Mouse (Mus musculus) urinary bladder, postnatal 10 days (tissue): ENCODE results near the gene Bet1l.

ENCODE experiments used
- DNase-seq: peaks from one replicate; pipeline ENCODE4 v3.0.0; 2022; ENCODE audit warnings: low spot score

The Bet1l gene

DNA sequence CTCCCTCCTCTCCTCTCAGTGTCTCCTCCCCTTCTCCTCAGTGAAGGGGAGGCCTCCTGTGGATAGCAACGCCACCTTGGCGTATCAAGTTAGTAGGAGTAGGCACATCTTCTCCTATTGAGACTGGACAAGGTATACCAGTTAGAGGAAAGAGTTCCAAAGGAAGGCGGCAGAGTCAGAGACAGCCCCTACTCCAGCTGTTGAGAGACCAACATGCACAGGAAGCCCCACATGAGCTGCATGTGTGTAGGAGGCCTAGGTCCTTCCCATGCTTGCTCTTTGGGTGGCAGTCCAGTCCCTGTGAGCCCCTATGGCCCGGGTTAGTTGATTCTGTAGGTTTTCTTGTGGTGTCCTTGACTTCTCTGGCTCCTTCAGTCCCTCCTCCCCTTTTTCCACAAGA lies 24.0 kb downstream of the Bet1l start:
- DNase-seq, result no peak

DNA sequence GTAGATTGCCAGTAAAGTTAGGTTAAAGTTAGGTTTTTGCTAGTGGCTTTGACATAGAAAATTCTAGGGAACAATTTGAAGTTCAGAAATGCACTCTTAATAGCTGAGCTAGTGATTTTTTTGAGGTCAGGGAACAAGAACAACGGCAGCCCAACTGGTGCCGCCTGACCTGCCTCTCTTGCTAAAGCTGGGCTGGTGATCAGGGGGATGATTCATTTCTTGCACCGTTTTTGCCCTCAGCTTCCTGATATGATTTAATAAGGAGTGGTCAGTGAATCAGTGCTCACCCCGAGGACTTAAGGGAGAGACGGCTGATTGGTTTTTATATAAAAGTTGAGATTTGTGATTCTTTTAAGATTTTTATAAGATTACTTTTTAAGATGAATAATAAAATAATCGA lies 25.9 kb downstream of the Bet1l start:
- DNase-seq, result no peak

DNA sequence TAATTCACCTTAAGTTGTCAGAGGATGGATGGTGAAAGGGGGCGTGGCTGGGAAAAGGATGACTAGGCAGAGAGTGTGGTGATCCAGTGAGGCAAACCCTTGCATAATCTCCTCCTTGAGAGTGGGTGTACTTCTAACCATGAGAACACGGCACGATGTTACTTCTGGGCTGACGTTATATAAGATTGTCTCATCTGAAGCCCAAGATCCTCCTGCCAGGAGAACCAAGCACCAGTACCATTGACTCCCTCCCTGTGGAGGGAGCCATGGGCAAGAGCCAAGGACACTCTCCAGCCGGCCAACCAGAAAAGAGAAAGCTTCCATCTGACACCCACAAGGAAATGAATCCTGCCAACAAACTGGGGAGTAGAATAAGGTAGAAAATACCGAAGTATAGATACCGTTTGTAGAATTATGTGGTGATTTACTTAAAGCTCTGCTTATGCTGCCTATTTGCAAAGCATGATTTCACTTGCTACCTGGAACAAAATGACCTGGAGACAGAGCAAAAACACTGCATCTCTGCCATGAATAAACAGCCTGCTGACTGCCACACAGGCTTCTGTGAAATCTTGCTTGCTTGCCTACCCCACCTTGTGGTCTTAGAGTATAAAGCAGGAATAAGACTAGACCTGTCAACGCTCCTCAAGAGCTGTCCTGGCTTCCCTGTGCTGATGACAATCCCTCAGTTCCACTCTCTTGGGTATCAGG lies 29.1 kb downstream of the Bet1l start:
- no peak for DNase-seq

DNA sequence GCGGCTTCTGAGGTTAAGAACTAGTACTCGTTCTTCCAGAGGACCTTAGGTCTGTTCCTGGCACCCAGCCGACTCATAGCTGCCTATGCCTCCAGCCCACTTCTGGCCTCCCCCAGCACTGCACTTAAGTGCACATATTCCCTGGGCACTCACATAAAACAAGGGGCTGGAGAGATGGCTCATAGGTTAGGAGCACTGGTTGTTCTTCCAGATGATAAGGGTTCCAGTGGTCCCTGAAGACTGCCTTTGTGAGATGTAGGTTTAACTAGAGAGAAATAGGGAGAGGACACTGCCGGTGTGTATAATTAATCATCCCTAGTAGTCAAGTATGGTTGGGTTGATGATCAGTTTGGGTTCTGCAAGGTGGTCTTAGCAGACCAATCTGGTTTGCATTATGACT lies 34.6 kb downstream of the Bet1l start:
- no peak for DNase-seq

DNA sequence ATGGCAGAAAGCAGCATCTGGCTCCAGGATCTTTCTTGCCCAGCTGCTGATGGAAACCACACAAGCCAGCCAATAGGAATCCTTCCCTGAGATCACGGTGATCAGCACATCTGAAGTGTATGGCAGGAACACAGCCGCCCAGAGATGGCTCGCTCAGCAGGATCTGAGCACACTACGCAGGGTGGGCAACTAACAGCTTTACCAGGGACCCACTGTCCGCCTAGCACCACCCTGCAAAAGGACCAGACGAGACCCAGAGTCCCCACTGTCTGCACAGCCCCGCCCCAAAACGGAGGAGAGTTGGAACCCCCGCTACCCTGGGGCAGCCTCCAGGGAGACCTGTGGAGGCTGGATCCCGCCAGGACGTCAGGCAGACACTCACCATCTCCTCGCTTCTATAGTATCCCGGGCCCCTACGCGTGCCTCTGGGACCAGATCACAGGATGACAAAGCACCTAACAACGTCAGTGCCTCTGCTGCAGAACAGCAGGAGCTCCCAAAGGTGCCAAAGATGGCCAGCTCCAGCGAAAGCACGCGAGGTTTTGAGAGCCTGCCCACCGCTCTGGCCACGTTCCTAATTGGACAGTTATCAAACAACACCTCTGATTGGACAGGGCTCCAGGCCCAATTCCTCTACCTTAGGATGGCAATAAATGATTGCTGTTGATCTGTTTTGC lies 35.6 kb downstream of the Bet1l start, which contains the start of gene Zfp941:
Gene Zfp941, minus strand, starts transcription at position 526 of the 677 bp plus-strand sequence.
- DNase-seq, result no peak

DNA sequence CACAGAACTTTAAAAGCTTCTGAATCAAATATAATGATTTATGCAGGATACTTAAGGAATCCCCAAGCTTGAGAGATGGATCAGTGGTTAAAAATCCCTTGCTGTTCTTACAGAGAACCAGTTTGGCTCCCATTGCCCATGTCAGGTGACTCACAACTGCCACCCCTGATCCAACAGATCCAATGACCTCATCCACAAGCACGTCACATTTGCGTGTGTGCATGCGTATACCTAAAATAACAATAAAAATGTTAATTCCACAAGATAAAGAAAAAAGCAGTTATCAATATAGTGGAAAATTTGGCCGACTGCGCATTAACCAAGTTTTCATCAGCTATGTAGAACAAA lies 36.1 kb downstream of the Bet1l start:
- no peak for DNase-seq

DNA sequence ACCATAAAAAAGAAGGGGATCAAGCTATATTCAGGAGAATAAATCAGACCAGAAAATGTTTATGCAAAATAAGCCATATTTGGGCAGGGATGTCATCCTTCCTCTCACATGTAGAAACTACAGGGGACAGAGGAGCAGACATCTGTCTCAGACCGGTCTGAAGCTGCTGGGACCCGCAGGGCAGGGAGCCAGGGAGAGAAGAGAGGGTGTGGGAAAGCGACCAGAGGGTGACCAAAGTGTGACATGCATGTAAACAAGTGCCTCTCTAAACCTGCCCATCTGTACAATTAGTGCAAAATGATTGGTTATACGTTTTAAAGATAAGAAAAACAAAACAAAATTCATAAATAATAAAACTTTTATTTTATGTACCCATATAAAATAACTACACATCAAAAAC lies 37.2 kb downstream of the Bet1l start:
- DNase-seq, result no peak

DNA sequence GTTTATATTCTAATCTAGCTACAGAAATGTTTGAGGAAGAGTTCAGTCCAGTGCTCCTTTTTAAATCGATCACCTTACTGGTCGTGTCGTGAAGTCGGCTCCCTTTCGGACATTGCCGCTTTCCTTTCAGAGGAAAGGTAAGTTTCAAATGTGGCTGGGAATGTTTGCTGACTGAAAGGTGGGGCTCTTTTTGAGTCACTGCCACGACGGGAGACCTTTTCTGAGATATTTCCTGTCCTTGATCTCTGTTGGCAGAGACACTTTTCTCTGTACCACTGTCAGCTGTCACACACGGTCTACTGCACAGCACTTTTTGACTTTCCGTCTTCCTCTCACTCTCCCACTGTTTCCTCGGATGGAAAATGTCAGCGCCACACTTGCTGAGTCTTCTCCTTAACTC lies 44.5 kb downstream of the Bet1l start:
- no peak for DNase-seq

DNA sequence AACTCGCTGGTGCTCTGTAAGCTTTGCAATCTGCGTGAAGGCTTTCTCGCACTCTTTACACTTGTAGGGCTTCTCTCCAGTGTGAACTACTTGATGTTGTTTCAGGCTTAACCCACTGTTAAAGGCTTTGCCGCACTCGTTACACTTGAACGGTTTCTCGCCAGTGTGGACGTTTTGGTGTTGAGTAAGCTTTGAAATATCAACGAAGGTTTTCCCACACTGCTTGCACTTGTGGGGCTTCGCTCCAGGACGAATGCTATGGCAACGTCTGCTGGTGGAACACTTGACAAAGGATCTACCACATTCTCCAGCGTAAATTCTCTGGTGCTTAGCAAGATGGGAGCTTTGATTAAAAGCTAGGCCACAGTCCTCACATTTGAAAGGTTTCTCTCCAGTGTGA lies 45.7 kb downstream of the Bet1l start:
- DNase-seq, result no peak

DNA sequence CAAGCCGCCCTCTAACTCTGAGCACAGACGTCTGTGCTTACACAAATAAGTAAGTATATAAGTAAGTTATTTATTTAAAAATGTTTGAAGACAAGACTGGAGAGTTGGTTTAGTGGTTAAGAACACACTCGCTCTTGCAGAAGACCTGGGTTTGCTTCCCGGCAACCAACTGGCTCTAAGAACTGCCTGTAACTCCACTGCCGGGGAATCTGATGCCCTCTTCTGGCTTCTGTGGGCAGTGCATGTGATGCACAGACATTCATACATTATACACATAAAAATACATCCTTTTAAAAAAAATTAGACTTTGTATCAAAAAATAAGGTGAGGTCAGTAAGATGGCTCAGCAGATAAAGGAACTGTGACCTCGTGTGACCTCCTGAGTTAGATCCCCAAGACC lies 46.9 kb downstream of the Bet1l start:
- DNase-seq, result no peak

DNA sequence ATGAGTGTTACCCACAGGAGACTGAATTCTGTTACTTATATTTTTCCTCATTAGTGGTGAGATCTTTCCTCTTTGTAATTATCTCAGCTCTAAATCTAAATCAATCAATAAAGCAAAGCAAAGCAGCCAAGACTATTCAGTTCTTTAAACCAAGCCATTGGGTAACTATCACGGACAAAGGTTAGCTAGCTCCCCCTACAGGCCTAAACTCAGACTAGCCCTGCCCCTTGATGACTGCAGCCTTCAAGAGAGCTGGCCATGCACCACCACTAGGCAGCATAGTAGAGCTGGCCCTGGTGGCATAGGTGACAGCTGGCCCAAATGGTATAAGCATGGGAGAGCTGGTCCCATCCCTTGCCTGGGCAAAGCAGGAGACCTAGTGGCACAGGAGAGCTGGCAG lies 51.7 kb downstream of the Bet1l start:
- no peak for DNase-seq
